Mouse (Mus musculus) urinary bladder, postnatal 10 days (tissue): ENCODE measurements around the gene Olfr628.
"Not testable (repeated sequence)": the region's sequence is repeated elsewhere in the genome, so short reads cannot be mapped to it uniquely, and the experiment has no call there.

Experiments used
- DNase-seq: peaks from one replicate; pipeline ENCODE4 v3.0.0; 2022; ENCODE audit warnings: low spot score

Gene Olfr628

GRCm38 (mm10) chr7:103730074-103730473, at the start of gene Olfr628:
Gene Olfr628 (plus strand): TSS chr7:103730374.
- DNase-seq, result no peak

- no peak for DNase-seq
Measured at GRCm38 (mm10) chr7:103682420-103682819, 47.8 kb upstream of the Olfr628 start, which contains the start of gene Olfr625-ps1. Gene Olfr625-ps1 (plus strand): TSS chr7:103682720.

- DNase-seq, result no peak
Measured at GRCm38 (mm10) chr7:103699469-103699868, 30.7 kb upstream of the Olfr628 start.

- DNase-seq, result no peak
Measured at GRCm38 (mm10) chr7:103712024-103712423, 18.1 kb upstream of the Olfr628 start.

GRCm38 (mm10) chr7:103714371-103714770, 15.8 kb upstream of the Olfr628 start, which contains the start of gene Olfr243:
Gene Olfr243 (plus strand): TSS chr7:103714671.
- DNase-seq, result no peak

- DNase-seq, result not testable (repeated sequence)
Measured at GRCm38 (mm10) chr7:103716398-103716797, 13.8 kb upstream of the Olfr628 start.

- no peak for DNase-seq
Measured at GRCm38 (mm10) chr7:103744843-103745242, 14.7 kb downstream of the Olfr628 start, which contains the start of gene Olfr629. Gene Olfr629 (minus strand): TSS chr7:103744943.

- no peak for DNase-seq
Measured at GRCm38 (mm10) chr7:103757233-103757632, 27.1 kb downstream of the Olfr628 start, which contains the start of gene Olfr630. Gene Olfr630 (minus strand): TSS chr7:103757333.

- DNase-seq, result not testable (repeated sequence)
Measured at GRCm38 (mm10) chr7:103762212-103762611, 32.0 kb downstream of the Olfr628 start.

- not testable (repeated sequence) for DNase-seq
Measured at GRCm38 (mm10) chr7:103767687-103768086, 37.5 kb downstream of the Olfr628 start.

- no peak for DNase-seq
Measured at GRCm38 (mm10) chr7:103771494-103771893, 41.3 kb downstream of the Olfr628 start, which contains the start of gene Olfr69. Gene Olfr69 (minus strand): TSS chr7:103771594.

- DNase-seq, result not testable (repeated sequence)
Measured at GRCm38 (mm10) chr7:103777652-103778051, 47.5 kb downstream of the Olfr628 start.

- DNase-seq, result no peak
Measured at GRCm38 (mm10) chr7:103779598-103779997, 49.4 kb downstream of the Olfr628 start, which contains the start of gene Olfr68. Gene Olfr68 (minus strand): TSS chr7:103779698.
